ENCODE assay signal across 23 mouse cellular contexts in the genomic region with DNA sequence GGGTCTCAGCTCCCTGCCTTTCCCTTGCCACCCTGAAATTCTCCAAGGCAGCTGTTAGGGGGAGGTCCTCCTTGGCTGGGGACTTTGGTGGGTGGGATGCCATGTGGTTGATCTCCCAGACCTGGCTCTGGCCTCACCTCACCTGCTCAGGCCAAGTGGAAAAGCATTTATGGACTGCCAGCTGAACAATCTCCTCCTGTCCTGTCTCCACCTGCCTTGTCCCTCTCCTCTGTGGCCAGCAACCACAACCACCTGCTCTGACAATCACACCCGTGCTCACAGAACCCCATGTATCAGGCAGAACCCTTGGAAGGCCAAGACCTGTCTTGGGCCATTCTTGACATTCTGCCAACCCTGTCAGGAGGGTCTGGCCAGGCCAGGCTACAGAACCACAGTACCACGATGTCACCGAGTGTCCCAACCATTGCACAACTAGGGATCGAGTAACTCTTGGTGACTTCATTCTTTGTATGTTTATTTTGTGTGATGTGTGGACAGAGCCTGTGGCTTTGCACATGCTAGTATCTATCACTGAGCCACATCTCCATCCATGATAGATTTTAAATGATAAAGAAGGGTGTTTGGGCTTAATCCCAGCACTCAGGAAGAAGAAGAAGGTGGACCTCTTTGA. TPM values are rescaled to one million over a fixed set of nuclear protein-coding genes. Genes with fewer than 3 reads are reported as not detected.
"Had no signal": no experiment of that assay in that cellular context is flagged by ENCODE, and none has a peak within 500 bp of the region (broad histone marks: within the 10 kb centered on the region; RNA-seq: fewer than 3 reads in every experiment).

No protein-coding gene starts in this region.

- H3K4me2 ChIP-seq: limb, embryonic 12.5 days; liver, embryonic 12.5 days; liver, embryonic 15.5 days; midbrain, embryonic 12.5 days had no signal

- ATAC-seq: intestine, postnatal 0 days; liver, embryonic 12.5 days; midbrain, embryonic 16.5 days had no signal

- H3K9me3 ChIP-seq: limb, embryonic 12.5 days; liver, embryonic 12.5 days; liver, embryonic 15.5 days; midbrain, embryonic 12.5 days had no signal

- H3K9ac ChIP-seq: limb, embryonic 12.5 days; liver, embryonic 12.5 days; liver, embryonic 15.5 days; midbrain, embryonic 12.5 days had no signal

- H3K27ac ChIP-seq: kidney, postnatal 0 days; layer of hippocampus, adult 2 months; left cerebral cortex, adult 2 months; limb, embryonic 12.5 days; liver, embryonic 12.5 days; liver, embryonic 15.5 days; midbrain, embryonic 12.5 days had no signal

- H3K4me3 ChIP-seq: layer of hippocampus, adult 2 months; left cerebral cortex, adult 2 months; limb, embryonic 12.5 days; liver, embryonic 12.5 days; liver, embryonic 15.5 days; midbrain, embryonic 12.5 days had no signal

- H3K36me3 ChIP-seq: limb, embryonic 12.5 days; liver, embryonic 12.5 days; liver, embryonic 15.5 days; midbrain, embryonic 12.5 days had no signal

- DNase-seq: kidney, adult 2 months; kidney, postnatal 25 days; layer of hippocampus, adult 9-11 months; layer of hippocampus, postnatal 36 days; lung, adult 2 months; lung, postnatal 14 days; lung, postnatal 4 days; right cerebral cortex, adult 18-20 months; right cerebral cortex, postnatal 14 days; thymus, adult 18-20 months; thymus, postnatal 14 days; thymus, postnatal 4 days had no signal

RNA-seq across cellular contexts. Expression of gene Flrt1, which starts 20.1 kb away (rescaled TPM):
- total RNA-seq: megakaryocyte progenitor cell, adult 5-6 weeks; megakaryocyte-erythroid progenitor cell, adult 5-6 weeks had no signal
